Mouse (Mus musculus) lung, postnatal 0 days (tissue): ENCODE results near the gene Gm47955. TPM values are rescaled to one million over a fixed set of nuclear protein-coding genes. Genes with fewer than 3 reads are reported as not detected.
"Not testable (repeated sequence)": the region's sequence is repeated elsewhere in the genome, so short reads cannot be mapped to it uniquely, and the experiment has no call there.

Source experiments
- ATAC-seq: fragments of 200-750 bp; cut with Nextera tagmentation; 2 replicates; pipeline ENCODE4 v1.8.0; 2017; ENCODE audit warnings: moderate library complexity
- DNase-seq: peaks from one replicate; pipeline ENCODE4 v3.0.0-alpha.2; 2016; ENCODE audit warnings: low spot score
- H3K27ac ChIP-seq: fragments of 300-500 bp; sonication (generic); 2 replicates; pipeline ENCODE4 v1.5.1; 2014; ENCODE audit warnings: antibody characterized with exemption, mild to moderate bottlenecking, low read length, mixed read lengths
- H3K27me3 ChIP-seq: fragments of 300-500 bp; sonication (generic); replicated peaks from 2 replicates; pipeline ENCODE4 v1.6.1; 2014; ENCODE audit warnings: low read length, mixed read lengths; ENCODE audit not compliant: insufficient read depth
- H3K36me3 ChIP-seq: fragments of 300-500 bp; sonication (generic); 2 replicates; pipeline ENCODE4 v1.6.1; 2014; ENCODE audit warnings: low read length, mixed read lengths; ENCODE audit not compliant: insufficient read depth
- H3K4me1 ChIP-seq: fragments of 300-500 bp; sonication (generic); 2 replicates; pipeline ENCODE4 v1.6.1; 2014; ENCODE audit warnings: antibody characterized with exemption, low read depth, low read length, mixed read lengths; ENCODE audit not compliant: insufficient read depth
- H3K4me2 ChIP-seq: fragments of 300-500 bp; sonication (generic); replicated peaks from 2 replicates; pipeline ENCODE4 v1.6.1; 2014; ENCODE audit warnings: low read depth, mild to moderate bottlenecking, low read length, moderate library complexity, mixed read lengths
- H3K4me3 ChIP-seq: fragments of 300-500 bp; sonication (generic); 2 replicates; pipeline ENCODE4 v1.5.1; 2014; ENCODE audit warnings: low read depth, low read length
- H3K9ac ChIP-seq: fragments of 300-500 bp; sonication (generic); replicated peaks from 2 replicates; pipeline ENCODE4 v1.6.1; 2014; ENCODE audit warnings: low read depth, mild to moderate bottlenecking
- H3K9me3 ChIP-seq: fragments of 300-500 bp; sonication (generic); 2 replicates; pipeline ENCODE4 v1.6.1; 2016; ENCODE audit warnings: low read length, mixed read lengths
- CTCF ChIP-seq: IDR thresholded peaks from 2 replicates; pipeline ENCODE4 v1.5.1; 2016; ENCODE audit warnings: antibody characterized with exemption, mild to moderate bottlenecking
- EP300 ChIP-seq: IDR thresholded peaks from 2 replicates; pipeline ENCODE4 v1.6.1; 2016; ENCODE audit warnings: antibody characterized with exemption, mild to moderate bottlenecking, control low read depth
- WGBS: fragments of 180-500 bp; shearing (Covaris S2); extraction: QIAGEN DNeasy Blood & Tissue Kit; methylation state at CpG from one replicate; pipeline ENCODE4 v1.1.7; 2014; 5-methylcytosine and 5-hydroxymethylcytosine counted together
- polyA plus RNA-seq: library from polyadenylated mRNA; unstranded; fragments of >200 nt; fragmentation: Nextera tagmentation; extraction: Ambion mirVana; gene quantifications from 2 replicates; pipeline ENCODE4 v1.2.1, GENCODE M21; 2015

The Gm47955 gene
- polyA plus RNA-seq, 1 experiment from 2014 or later, result not detected

DNA sequence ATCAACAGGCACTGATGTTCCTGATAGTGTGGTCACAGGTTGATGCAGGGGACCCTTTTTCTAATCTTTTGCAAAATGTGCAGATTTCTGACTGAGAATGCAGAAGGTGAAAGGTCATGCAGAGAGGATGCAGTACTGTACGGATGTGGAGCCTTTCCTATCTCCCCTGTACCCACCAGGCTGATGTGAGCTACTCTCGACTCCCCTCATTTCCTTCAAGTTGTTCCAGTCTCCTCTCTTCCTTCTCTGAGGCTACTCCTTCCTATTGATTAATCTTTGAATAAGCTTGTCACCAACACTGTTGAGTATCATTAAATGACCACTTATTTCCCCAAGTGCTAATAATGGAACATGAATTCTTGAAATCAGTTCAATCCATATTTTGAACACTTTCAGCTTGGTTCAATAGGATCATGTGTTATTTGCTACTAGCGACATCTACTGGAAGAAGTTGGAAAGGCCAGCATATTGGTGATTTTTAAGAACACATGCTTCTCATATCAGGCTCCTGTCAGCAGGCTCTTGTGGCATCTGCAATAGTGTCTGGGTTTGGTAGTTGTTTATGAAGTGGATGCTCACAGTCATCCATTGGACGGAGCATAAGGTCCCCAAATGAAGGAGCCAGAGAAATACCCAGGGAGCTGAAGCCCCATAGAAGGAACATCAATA, 27.6 kb downstream of the Gm47955 start:
- no peak overlapping the region for H3K4me2 ChIP-seq
- no peak overlapping the region for H3K4me3 ChIP-seq
- peak; percentile 32; the same call in 1 of the 2 replicates for ATAC-seq
- H3K27ac ChIP-seq, result no peak overlapping the region
- peaks cover 6% of the 10 kb centered on the region for H3K9me3 ChIP-seq
- 13% methylated on average over 4 of the region's 4 CpGs for WGBS
- TF ChIP-seq CTCF (peak; percentile 86), EP300 (no peak)
- peak; percentile 71 for DNase-seq
- H3K4me1 ChIP-seq, result no peaks in the 10 kb centered on the region
- H3K9ac ChIP-seq, result no peak overlapping the region
- H3K27me3 ChIP-seq, result no peaks in the 10 kb centered on the region
- no peaks in the 10 kb centered on the region for H3K36me3 ChIP-seq

- WGBS, result 61% methylated on average over 4 of the region's 4 CpGs
- ATAC-seq (no peak), DNase-seq (no peak)
- no peaks in the 10 kb centered on the region for H3K27me3 ChIP-seq
- H3K27ac ChIP-seq, result no peak overlapping the region
- H3K4me3 ChIP-seq, result no peak overlapping the region
- TF ChIP-seq CTCF (no peak), EP300 (no peak)
- no peak overlapping the region for H3K9ac ChIP-seq
- H3K4me1 ChIP-seq, result no peaks in the 10 kb centered on the region
- no peaks in the 10 kb centered on the region for H3K9me3 ChIP-seq
- no peaks in the 10 kb centered on the region for H3K36me3 ChIP-seq
- no peak overlapping the region for H3K4me2 ChIP-seq
Measured at GRCm38 (mm10) chr1:82991062-82991461, 31.0 kb downstream of the Gm47955 start.

DNA sequence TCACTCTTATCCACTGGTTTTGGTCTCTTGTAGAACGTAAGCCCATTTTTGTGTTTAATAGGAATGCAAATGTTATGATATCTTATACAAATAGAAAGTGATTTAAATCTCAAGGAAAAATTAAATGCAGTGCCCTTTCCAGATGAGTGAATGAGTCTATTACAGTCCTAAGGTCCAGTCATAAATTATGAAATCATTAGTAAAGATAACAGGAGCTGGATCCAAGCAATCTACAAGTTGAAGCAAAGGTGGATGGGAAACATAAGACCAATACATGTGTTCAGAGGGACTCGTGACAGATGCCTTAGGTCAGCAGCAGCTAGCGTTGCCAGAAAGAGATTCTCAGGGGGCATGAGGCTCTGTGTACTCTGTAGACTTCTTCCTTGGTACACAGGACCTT, 31.5 kb downstream of the Gm47955 start:
- TF ChIP-seq EP300, result no peak
- no peak for TF ChIP-seq CTCF
- no peak overlapping the region for H3K9ac ChIP-seq
- H3K4me2 ChIP-seq, result no peak overlapping the region
- no peaks in the 10 kb centered on the region for H3K4me1 ChIP-seq
- H3K4me3 ChIP-seq, result no peak overlapping the region
- H3K27me3 ChIP-seq, result no peaks in the 10 kb centered on the region
- no peak overlapping the region for H3K27ac ChIP-seq
- H3K36me3 ChIP-seq, result no peaks in the 10 kb centered on the region
- DNase-seq (no peak), ATAC-seq (no peak)
- 77% methylated on average over 3 of the region's 3 CpGs for WGBS
- H3K9me3 ChIP-seq, result no peaks in the 10 kb centered on the region

GRCm38 (mm10) chr1:82992093-82992492, 32.0 kb downstream of the Gm47955 start:
- Histone ChIP-seq H3K4me3 (no peak overlapping the region), H3K27ac (no peak overlapping the region), H3K36me3 (no peaks in the 10 kb centered on the region), H3K27me3 (no peaks in the 10 kb centered on the region), H3K9ac (no peak overlapping the region), H3K4me1 (no peaks in the 10 kb centered on the region), H3K4me2 (no peak overlapping the region), H3K9me3 (no peaks in the 10 kb centered on the region)
- WGBS, result 88% methylated on average over 6 of the region's 6 CpGs
- no peak for ATAC-seq
- no peak for TF ChIP-seq EP300
- no peak for TF ChIP-seq CTCF
- no peak for DNase-seq

DNA sequence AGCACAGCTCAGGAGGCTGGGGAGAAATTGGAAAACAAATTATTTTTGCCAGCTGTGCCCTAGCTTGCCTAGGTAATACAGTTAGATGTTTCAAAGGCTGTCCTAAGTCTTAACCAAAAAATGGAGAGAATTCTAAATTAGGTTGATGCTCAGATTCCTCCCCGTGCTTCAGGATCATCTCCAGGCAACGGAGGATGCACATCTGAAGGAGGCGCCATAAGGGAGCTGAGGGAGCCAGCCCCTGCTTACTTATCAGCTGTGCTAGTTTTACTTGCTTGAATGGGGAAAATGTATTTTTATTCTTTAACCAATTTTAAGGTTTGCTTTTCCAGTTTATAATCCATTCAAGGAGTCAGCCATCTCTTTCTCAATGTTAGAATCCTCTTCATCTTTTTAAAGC, 33.9 kb downstream of the Gm47955 start:
- no peak overlapping the region for H3K9ac ChIP-seq
- H3K4me3 ChIP-seq, result no peak overlapping the region
- WGBS, result 79% methylated on average over 3 of the region's 3 CpGs
- no peak overlapping the region for H3K4me2 ChIP-seq
- no peak overlapping the region for H3K27ac ChIP-seq
- H3K27me3 ChIP-seq, result no peaks in the 10 kb centered on the region
- no peak for TF ChIP-seq CTCF
- no peak for TF ChIP-seq EP300
- H3K9me3 ChIP-seq, result no peaks in the 10 kb centered on the region
- H3K4me1 ChIP-seq, result no peaks in the 10 kb centered on the region
- no peaks in the 10 kb centered on the region for H3K36me3 ChIP-seq
- DNase-seq, result no peak
- ATAC-seq, result no peak

DNA sequence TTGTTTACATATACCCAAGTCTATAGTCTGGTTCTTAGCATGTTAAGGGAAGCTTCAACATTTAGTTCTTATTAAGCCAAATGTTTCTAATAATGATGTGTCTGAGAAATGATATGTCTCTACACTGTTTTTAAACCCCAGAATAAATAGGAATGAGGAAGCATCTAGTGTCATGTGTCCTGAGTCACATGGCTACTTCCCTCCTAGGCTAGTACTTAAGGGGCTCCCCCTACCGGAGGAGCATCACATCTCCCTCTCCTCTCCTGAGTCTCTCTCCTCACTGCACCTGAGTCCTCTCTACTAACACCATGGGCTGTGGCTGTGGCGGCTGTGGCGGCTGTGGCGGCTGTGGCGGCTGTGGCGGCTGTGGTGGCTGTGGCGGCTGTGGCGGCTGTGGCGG, 40.2 kb downstream of the Gm47955 start, which contains the start of gene Gm47959:
Gene Gm47959, plus strand, starts transcription at position 243 of the 400 bp plus-strand sequence.
- not testable (repeated sequence) for H3K9me3 ChIP-seq, ATAC-seq, H3K4me3 ChIP-seq, H3K36me3 ChIP-seq, H3K27ac ChIP-seq, DNase-seq, H3K27me3 ChIP-seq, H3K4me2 ChIP-seq, H3K4me1 ChIP-seq, H3K9ac ChIP-seq
- 89% methylated on average over 5 of the region's 9 CpGs for WGBS
